Mouse (Mus musculus): ENCODE measurements around the gene Ccdc90b. TPM values are rescaled to one million over a fixed set of nuclear protein-coding genes. Genes with fewer than 3 reads are reported as not detected.

The Ccdc90b gene
- total RNA-seq, 2 experiments from 2014 or later = 13.0 to 14.0 TPM

Other genes starting within 250 kb of the Ccdc90b start
- 10 to 100 TPM; 20.4 to 20.8 TPM for gene Ankrd42, start 76.0 kb downstream of the Ccdc90b start, total RNA-seq (2021)
- gene Pcf11, start 108.8 kb downstream of the Ccdc90b start, total RNA-seq (2021) = 10 to 100 TPM; 41.8 to 48.8 TPM
- gene Rab30, start 180.5 kb downstream of the Ccdc90b start, total RNA-seq (2021) = 10 to 100 TPM; 40.1 to 41.2 TPM

Data from layer of hippocampus, postnatal 14 days (tissue).